Mouse (Mus musculus) effector memory CD4-positive, alpha-beta T cell, adult 7 months (primary cell): Measurements from ENCODE around the gene Stxbp4. TPM values are rescaled to one million over a fixed set of nuclear protein-coding genes. Genes with fewer than 3 reads are reported as not detected.

Experiments used
- polyA plus RNA-seq: library from polyadenylated mRNA; unstranded; fragments of 100-300 nt; shearing (Covaris generic); gene quantifications from one replicate; pipeline ENCODE4 v1.2.1, GENCODE M21; 2017

Gene Stxbp4
- polyA plus RNA-seq: 6.1 TPM

DNA sequence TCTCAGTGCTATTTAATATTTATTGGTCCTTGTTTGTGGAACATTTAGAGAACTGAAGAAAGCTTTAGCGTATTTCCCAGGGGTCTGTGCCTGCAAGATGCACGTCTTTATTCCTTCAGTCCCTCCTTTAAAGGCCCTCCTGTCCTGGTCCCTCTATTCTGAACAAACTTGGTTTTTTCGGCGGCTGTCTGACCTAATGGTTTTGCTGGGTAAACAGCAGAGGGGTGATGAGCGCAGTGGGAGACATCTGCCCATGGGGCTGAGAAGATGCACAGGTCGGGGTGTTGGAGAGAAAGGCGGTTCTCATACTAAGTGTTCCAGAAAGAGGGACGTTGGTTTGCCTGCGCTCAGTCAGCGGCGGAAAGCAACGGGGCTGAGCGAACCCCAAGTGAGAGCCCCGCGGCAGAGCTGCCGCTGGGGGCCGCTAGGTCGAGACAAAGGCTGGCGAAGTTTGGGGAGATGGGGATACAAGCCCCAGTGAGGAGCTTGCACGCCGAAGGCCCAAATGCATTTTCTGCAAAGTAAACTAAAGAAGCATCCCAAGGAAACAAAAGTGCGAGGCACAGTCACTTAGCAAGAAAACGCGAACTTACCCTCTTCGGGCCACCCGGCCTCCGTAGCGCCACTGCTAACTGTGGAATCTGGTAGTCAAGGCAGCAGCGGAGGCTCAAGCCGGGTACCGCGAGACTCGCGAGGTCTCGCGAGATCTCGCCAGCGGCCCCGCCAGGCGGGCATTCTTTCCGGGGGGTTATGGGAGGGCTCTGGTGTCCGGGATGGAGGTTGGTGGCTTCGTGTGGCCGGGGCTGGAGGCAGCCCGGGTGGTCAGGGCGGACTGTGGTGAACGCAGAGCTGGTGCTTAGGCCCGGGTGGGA lies at the start of gene Stxbp4, which contains the start of gene Cox11:
Gene Stxbp4 (minus strand): TSS at position 645 of the 872 bp plus-strand sequence.
Gene Cox11 (plus strand): TSS at position 734 of the 872 bp plus-strand sequence.

Other genes with a start within 250 kb of the Stxbp4 start
- gene Hlf, start 247.2 kb downstream of the Stxbp4 start, polyA plus RNA-seq: 7.7 TPM
- 30.2 TPM for gene Cox11, start 89 bp upstream of the Stxbp4 start, polyA plus RNA-seq
- 1.1 TPM for gene Tom1l1, start 50.3 kb upstream of the Stxbp4 start, polyA plus RNA-seq